Mouse (Mus musculus) ZHBTc4 (cell line): ENCODE data around the gene Mstn.
A peak's percentile ranks its signal among the peaks of the same experiment; 100 is the strongest.

Source experiments
- DNase-seq: peaks from one replicate; pipeline ENCODE4 v3.0.0-alpha.2; 2011; ENCODE audit warnings: low read depth, low spot score

The Mstn gene

DNA sequence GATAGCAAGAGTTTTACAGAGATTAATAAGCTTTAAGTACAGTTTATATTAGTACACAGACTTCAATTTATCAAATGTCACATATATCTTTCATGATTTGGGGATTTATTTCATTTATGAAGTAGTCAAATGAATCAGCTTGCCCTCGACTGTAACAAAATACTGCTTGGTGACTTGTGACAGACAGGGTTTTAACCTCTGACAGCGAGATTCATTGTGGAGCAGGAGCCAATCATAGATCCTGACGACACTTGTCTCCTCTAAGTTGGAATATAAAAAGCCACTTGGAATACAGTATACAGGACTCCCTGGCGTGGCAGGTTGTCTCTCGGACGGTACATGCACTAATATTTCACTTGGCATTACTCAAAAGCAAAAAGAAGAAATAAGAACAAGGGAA lies at the start of gene Mstn:
Gene Mstn, plus strand, starts transcription at position 301 of the 400 bp plus-strand sequence.
- DNase-seq = no peak

DNA sequence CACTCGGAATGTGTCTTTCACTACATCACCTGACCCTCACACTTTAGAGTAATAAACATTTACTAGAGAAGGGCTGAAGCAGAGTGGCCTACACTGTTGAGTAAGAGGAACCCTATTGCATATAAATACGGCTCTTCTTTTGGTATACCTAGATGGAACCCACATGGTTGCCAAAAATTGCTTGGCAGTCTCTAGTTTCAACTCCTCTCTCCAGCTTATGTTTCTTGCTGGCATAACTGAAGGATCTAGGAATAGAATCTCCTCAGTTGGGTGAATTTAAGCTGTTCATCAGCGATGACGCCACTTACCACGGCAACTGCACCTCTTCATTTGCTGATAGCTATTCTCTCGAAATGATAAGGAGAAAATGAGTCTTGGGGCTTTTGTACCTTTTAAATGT lies 46.7 kb upstream of the Mstn start:
- no peak for DNase-seq

DNA sequence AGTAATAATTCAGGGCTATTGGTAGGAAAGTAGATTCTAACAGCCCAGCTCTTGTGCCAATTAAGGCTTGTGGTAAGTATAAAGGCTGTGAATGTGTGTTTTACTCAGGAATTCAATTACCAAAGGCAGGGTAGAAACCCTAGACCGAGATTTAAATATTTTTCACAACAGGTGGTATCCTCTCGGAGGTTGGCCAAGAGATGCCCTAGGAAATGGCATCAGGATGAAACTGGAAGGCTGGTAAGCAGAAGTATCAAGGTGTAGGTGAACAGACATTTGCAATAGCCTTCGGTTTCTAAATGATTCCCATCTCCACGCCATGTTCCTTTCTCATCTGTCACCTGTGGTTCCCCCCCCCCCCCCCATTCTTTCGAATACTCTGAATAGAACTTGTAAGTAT lies 45.8 kb upstream of the Mstn start:
- no peak for DNase-seq

DNA sequence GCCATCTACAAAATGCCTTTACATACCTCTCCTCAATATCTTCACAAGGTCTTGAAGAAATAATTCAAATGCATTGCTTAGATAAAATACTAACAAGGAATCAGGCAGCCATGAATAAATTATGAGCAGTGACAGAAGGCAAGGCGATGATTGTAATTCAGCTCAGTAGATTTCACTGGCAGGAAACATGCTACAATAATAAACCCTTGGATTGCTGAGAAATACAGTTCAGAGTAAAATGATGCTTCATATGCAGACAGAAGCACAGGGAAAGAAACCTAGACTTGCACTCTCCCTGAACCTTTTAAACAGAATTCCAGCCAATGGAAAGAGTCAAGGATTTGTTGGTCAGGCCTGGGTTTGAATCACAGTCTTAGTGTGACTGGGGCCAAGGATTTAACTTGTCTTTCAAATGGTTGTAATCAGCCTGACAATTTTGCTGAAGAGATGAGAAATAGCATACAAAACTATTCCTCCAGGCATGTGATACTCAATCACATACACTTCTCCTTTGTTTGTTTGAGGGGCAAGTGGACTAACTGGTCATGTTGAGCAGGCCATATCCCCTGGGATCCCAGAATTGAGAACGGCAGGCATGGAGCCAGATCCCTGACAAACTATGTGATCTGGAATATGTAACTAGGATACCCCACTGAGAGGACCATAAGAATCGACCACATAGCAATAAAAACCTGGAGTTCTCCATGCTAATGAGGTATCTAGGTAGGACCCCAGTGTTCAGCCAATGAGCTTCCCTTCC lies 42.5 kb upstream of the Mstn start:
- DNase-seq = no peak

DNA sequence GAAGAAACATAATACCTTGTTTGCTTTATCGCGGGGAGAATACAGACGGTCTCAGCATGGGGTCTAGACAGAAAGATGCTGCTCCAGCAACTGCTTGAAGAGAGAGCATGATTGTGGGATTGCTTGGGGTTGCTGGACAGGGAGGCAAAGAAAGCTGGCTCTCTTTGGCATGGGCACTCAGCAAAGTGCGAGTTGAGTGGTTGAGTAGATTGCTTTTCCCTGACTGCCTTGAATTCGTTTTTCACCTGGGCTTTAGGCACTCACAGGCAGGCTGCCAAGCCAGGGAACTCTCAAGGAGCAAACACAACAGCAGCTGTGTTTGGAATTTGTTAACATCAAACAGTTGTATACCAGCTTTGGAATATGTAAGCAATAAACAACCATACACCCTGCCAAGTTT lies 41.4 kb upstream of the Mstn start, which contains the start of gene 1700019D03Rik:
Gene 1700019D03Rik, minus strand, starts transcription at position 101 of the 400 bp plus-strand sequence.
- no peak for DNase-seq

DNA sequence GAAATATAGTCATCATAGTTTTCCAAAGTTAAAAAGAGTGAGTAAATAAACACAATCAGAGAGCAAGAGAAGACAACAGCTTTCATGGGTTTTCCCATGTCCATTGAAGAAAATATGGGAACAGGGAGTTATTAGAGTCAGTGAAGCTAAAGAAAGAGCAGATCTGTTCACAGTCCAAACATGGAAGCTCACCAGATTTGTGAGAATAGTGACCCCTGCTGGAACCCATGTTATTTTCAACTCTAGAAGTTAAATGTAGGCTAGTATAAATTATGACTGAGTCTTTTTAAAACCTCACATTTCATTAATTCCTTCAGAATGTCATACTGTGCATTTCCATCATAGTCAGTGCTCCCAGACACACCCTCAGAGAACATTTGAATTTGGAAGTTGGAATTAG lies 28.9 kb upstream of the Mstn start:
- DNase-seq = peak; percentile 55

DNA sequence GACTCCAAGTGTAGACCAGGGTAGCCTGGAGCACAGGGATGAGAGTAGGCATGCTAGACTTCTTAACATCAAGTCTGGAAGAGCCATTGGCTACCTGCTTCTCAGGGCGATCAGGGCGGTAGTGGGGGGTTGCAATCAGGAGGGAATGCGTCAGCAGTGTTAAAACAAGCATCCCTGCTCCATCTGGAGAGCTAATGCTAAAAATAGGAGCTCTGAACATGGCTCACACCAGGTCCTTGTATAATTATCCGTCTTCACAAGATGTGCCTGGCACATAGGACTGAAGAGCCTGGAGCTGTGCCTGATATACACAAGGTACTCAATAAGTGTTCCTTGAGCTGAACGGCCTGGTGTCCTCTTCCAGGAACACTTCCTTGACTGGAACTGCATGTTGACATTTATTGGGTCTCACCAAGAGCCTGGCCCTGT lies 24.0 kb upstream of the Mstn start:
- DNase-seq = no peak

DNA sequence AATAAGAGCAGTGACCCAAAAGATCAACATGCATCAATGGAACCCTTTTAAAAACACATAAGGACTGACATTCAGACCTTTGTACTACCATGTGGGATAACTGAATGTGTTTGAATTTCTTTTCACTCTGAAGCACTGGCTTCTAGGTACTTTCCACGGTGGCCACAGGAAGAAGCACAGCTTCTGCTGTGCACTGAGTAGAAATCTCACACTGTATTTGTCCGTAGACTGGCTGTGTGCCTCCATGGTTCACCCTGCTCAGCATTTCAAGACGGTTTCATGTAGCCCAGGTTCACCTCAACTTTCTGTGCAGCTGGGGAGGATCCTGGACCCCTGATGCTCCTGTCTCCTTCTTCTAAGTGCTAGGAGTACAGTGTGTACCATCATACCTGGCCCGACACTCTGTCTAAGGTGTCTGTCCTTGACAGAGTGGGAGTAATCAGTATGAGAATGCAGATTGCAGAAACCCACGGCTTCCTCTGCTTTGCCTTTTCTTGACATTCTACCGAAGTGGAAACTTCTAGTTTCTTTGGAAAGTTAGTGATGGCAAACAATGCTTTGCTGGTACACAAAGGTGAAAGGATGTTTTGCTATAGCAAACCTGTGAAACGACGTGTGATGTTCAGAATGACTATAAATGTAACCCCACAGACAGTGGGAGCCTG lies 11.5 kb upstream of the Mstn start:
- no peak for DNase-seq

DNA sequence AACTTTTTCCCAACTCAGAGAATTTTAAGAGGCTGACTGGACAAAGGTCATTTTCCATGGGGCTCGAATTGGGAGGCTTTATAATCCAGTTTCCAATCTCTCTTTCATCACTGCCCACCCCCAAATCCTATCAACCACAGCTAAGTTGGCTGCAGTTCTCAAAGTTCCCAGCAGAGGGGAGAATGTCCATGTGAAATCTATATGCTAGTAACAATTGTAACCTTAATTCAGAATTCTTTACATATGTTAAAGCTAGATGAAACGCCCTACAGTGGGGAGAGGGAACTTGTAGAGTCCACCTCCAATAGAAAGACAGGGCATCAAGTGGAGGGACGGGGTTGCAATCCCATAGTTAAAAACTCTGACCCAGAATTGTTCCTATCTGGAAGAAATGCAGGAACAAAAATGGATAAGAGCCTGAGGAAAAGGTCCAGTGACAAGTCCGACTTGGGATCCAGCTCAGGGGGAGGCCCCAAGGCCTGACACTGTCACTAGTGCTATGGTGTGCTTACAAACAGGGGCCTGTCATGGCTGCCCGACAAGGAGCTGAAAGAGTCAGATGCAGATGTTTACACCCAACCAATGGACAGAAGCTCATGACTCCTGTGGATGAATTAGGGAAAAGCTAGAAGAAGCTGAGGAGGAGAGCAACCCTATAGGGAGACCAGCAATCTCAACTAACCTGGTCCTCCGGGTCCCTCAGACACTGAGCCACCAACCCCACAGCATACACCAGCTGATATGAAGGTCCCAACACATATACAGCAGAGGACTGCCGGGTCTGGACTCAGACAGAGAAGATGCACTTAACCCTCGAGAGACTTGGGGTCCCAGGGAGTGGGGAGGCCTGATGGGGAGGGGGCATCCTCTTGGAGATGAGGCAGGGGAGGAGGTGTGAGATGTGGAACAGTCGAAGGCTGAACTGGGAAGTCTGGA lies 8.1 kb upstream of the Mstn start:
- DNase-seq = peak; percentile 61

DNA sequence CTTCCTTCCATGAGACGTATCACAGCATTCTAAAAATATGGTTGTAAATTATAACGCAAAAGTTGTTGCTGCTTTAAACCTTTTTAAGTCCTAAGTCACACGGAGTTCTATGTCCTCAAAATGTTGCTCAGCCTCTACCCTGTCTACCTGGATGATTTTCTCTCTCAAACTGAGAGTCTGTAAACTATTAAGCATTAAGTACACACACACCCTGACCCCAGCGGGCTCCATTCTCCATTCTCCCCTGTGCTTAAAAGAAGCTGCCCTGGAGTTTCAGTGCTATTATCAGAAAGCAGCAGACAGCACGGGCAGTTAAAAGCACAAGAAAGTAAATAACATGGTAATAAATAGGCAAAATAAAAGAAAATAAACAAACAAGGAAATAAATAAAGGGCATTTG lies 2.3 kb upstream of the Mstn start:
- no peak for DNase-seq

DNA sequence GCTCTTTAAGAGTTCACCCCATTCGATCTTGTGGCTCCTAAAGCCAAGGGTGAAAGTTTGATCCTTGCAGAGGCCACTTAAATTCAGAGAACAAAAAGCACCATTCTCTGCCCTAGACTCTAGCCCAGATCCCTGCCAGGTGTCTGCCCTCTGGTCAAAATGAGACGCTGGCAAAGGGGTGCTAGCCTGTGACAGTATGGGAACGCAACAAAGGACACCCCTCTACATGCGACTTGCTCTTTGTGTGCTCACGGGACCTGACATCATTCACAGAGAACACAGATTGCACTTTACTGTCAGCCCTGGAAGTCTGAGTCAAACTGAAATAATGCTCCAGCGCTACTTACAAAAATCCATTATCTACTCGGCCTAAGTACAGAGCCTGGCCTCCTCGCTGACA lies 941 bp upstream of the Mstn start:
- no peak for DNase-seq

DNA sequence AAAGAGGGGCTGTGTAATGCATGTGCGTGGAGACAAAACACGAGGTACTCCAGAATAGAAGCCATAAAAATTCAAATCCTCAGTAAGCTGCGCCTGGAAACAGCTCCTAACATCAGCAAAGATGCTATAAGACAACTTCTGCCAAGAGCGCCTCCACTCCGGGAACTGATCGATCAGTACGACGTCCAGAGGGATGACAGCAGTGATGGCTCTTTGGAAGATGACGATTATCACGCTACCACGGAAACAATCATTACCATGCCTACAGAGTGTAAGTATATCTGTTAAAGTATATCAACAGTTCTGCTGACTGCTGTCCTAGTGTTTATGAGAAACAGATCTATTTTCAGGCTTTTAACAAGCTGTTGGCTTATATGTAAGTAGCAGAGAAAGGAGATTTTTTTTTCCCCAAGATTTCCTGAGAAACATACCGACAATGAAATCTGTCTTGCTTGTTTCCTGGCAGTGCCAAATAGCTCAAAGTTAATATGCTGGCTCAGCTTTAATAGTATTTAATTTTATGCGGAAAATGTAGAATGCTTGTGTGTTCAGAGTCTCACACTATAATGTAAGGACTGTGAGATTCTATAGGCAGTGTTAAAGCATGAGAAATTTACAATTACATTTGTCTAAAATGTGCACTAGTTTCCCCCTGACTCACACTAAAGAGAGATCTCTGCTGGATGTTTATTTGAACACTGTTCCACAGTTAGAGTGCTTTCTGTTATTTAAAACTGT lies 600 bp downstream of the Mstn start:
- no peak for DNase-seq

DNA sequence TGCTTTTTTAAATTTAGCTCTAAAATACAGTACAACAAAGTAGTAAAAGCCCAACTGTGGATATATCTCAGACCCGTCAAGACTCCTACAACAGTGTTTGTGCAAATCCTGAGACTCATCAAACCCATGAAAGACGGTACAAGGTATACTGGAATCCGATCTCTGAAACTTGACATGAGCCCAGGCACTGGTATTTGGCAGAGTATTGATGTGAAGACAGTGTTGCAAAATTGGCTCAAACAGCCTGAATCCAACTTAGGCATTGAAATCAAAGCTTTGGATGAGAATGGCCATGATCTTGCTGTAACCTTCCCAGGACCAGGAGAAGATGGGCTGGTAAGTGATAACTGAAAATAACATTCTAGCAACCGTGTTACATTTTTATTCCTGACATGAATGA lies 2.5 kb downstream of the Mstn start:
- no peak for DNase-seq

DNA sequence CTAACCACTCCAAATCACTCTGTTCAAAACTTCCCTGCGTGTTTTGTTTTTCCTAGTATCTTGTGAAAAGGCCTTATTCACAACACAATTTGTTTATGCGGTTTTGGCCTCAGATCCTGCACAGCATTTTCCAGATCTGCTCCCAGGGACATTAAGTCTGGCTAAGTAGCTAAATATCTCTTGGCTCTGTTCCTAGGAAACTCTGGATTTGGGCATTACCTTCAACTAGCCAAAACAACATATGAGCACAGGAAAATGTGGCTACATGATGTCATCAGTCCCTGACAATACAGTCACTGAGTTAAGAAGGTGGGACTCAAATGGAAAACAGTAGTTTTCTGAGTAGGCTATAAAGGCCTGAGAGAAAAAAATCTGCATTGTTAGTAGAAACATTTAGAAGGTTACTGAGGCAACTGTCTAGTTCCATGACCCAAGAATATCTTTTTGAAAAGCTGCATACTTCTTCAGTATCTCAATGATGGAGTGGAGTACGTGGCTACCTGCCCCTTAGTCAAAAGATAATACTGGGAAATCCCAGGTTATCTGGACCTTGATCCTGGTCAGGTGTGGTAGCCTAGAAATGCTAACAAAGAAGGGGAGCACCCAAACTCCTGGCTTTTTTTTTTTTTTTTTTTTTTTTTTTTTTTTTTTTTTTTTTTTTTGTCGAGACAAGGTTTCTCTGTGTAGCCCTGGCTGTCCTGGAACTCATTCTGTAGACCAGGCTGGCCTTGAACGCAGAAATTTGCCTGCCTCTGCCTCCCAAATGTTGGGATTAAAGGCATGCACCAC lies 8.5 kb downstream of the Mstn start:
- no peak for DNase-seq

DNA sequence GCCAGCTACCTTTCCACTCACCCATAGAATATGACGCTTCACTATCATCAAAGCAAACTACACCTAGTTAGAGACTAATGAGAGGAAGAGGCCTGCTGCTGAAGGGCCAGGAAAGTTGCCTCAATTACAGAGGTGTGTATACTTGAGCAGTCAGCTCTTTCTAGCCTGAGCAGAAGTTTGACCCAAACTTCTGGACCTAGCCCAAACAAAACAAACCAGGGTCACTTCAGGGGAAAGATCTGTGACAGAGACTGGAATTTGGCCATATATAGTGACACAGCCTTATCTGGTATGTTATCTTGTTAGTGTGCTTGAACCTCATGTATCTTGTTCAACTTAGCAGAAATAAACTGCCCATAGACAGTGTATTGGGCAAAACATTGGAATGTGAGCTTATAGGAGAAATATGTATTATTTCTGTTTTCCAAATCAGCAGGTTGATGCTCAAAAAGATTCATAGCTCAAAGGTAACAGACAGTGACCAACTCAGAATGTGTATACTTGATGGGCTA lies 9.3 kb downstream of the Mstn start:
- no peak for DNase-seq

DNA sequence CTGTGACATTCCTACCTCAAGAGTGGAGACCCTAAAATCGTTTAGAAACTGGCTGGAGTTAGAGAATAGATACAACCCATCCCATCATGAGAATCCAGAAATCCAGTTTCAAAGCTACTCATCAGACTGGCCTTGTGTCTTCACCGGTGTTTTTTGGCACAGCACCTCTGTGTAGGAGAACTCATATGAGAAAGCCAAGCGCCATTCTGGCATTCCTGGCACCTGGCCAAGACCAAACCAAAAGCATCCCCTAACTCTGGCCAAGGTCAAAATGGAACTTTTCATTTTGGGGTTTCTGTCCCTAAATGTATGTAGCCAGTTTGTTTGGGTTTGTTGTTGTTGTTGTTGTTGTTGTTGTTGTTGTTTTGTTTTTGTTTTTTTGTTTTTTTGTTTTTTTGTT lies 15.2 kb downstream of the Mstn start:
- no peak for DNase-seq

DNA sequence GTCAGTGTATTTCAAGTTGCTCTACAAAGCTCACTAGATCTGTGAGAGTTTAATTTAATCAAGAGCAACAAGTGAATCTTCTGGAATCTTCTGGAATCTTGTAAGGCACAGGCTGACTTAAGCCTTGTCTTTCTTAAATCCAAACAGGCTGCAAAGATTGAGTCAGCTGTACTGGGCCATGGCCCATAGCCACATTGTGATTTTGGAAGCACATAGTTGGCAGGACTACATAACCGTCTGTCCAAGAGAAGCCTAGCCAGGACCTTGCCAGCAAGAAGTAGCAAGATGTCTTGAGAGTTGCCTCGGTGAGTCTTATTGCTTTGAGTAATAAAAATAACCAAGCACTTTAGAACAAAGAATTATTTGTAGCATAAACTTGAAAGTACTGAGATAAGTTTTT lies 18.4 kb downstream of the Mstn start:
- no peak for DNase-seq

DNA sequence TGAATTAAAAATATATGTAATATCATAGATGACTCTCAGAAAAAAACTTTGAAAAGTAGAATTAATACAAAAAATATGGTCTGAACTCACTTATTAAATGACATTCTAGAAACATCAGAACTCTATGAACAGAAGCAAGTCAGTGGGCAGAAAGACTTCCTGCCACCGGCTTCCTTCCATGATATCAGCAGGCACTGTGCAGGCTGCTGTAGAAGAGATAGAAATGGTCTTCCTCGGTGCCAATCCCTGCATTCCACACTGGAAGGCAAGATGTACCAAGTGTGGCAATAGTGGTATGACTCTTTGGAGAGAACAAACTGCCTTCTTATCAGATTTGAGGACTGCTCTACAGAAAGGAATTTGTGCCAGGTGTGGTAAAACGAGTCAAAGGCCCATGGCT lies 19.2 kb downstream of the Mstn start:
- DNase-seq = no peak

DNA sequence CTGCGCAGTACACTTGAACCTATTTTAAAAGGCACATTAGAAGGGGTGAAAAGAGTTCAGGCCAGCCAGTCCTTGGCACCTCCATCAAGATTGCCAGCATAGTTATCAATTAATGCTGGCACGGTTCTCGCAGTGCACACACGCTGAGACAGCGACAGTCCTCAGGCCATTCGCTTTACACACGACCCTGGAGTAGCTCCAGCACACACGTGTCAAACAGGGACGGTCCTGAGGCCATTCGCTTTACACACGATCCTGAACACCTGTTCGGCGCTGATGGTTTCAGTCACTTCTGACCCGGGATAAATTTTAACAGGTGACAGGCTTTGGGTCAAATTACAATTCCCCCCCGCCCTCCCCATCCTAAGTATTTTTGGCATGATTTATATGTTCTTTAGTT lies 23.8 kb downstream of the Mstn start:
- DNase-seq = no peak

DNA sequence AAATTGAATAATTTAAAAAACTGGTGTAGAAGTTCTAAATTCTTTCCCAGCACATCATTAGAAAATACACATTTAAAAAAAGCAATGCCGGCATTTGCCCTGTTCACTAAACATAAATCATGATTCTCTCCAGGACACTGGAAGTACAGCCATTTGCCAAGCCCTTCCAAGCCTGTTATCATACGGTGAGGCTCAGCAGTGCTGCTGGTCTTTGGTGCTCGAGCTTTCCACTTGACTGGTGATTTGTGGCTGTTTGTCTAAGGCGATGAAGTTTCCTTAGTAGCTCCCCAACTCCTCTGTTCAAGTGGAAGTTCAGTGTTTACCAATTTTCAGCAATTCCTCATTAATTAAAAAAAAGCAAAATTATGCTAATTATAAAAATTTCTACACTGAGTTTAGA lies 24.6 kb downstream of the Mstn start:
- no peak for DNase-seq

DNA sequence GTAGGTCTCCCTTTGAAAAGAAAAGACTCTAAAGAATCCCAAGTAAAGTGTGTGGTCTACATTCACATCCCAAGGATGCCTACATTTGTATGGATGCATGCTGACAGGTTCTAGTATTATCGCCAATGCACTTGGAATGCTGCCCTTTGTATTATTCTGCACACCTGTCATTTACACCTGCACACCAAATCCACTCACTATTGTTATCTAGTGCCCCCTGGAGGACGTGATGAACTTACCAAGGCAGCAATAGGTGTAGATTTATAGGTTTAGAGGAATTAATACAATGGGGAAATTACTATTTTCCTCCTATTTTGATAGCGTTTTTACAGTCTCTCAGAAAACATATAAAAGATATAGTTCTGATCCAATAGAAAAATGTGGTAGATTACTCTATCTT lies 31.7 kb downstream of the Mstn start:
- DNase-seq = peak; percentile 27
